Mouse (Mus musculus) adrenal gland, adult 18-20 months (tissue): ENCODE measurements around the gene Fam240b. TPM values are rescaled to one million over a fixed set of nuclear protein-coding genes. Genes with fewer than 3 reads are reported as not detected.
A peak's percentile ranks its signal among the peaks of the same experiment; 100 is the strongest.
"Not testable (repeated sequence)": the region's sequence is repeated elsewhere in the genome, so short reads cannot be mapped to it uniquely, and the experiment has no call there.

Experiments
- DNase-seq, 2 experiments: peaks; one replicate each; pipeline ENCODE4 v3.0.0; 2021 to 2022; ENCODE audit warnings: low spot score in 2 of 2
- long read RNA-seq, 2 experiments: library from polyadenylated mRNA; stranded (forward); transcript quantifications; one replicate each; pipeline ENCODE4 v2.0.0; 2021
- total RNA-seq, 2 experiments: library from RNA; stranded (reverse); gene quantifications; 1 replicate in 1 of 2; 2 replicates in 1 of 2; pipeline ENCODE4 v1.2.3; 2021

Fam240b gene
- total RNA-seq, result not detected
- long read RNA-seq, experiment 1, result 0 reads
- long read RNA-seq, experiment 2, result 0 reads

DNA sequence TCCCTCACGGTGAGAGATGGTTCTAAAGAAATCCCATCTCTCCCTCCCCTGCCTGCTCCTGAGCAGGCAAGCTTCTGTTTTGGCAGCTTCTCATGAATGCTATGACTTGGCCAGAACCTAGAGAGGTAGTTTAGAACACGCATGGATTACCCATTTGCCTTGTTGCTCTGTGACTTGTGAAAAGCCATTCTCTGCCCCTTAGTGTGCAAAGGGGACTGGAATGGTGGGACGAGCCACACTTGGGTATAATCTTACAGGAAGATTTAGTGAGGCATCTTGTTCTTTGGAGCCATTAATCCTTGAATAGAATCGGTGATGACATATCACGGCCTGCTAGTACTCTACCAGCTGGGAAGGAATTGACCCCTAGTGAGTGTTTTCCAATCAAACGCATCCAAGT, at the start of gene Fam240b:
TSS of gene Fam240b (minus strand) at position 101 of the 400 bp plus-strand sequence.
- no peak for DNase-seq

DNA sequence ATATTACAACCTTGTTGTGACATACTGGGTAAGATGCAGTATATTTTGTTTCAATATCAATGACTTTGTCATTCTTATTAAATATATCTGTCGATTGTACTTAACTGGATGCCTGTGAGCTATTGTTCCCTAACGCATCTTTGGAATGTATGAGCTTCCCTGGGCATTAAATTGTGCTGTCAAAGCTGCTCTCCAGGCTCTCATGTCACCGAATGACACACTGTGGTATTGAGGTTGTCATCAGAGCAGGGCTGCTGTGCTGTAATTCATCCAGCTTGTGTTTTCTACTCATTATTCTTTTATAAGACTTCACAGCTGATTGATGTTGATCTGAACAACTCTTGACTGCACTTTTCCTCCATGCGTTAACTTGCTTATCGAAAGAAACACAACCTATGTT, 32.5 kb upstream of the Fam240b start:
- DNase-seq, result no peak

DNA sequence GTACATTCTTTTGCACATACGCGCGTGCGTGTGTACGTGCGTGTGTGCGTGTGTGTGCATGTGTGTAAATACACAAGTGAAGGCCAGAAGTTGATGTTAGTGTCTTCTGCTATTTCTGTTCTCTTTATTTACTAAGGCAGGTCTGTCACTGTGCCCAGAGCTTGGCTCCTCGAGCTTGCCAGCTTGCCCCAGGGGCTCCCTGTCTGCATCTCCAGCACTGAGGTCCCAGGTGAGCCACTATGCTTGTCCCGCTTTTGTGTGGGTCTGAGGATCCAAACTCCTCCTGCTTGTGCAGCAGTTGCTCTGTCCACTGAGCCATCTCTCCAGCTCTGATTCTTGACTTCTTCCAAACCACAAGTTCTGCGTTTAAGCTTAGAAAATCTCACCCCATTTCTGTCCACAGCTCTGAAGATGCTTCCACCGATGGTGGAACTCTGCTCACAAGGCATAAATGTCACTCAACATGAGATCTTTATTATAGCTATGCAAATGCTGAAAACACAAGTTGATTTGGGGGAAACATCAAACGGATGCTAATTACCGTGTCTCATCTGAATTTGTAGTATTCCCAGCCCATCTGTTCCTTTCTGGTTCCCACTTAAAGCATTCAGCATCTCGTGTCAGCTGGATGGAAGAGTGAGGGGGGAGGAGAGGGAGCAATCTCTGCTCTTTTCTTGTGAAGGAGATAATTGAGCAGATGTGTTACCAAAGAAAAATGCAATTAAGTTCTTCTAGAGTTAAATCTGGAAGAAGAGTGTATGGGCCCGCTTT, 29.1 kb upstream of the Fam240b start:
- DNase-seq, result no peak

DNA sequence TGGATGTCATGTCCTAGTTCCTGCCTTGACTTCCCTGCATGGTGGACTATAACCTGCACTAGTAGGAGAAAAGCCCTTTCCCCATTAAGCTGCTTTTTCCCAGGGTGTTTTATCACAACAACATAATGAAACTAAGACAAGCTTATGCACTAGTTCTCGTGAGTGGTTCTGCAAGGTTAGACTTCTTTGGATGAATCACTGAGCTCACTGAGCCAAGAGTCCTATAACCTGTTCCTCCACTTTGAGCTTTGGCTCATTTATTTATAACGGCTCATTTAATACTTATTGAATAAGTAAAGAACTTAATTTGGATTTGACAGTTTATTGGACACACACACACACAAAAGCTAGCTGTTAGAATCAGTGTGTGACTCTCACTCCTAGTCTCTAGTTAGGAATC, 16.7 kb upstream of the Fam240b start:
- no peak for DNase-seq

DNA sequence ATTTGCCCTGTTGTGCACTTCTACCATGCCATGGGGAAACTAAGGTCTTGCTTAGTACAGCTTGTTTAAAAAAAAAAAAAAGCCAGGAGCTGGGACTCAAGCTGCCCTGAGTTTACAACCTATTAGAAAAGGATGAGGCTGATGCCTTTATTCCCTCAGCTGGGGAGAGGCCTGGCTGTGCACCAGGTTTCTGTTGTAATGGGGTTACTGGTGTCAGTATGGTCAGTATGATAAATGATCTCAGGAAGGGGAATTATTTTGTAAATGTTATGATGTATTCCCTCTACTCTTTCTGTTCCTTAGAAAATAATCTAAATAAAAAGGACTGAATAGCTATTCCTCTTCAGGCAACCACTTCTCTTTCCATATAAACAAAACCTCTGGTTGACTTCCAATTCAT, 14.0 kb upstream of the Fam240b start:
- no peak for DNase-seq

DNA sequence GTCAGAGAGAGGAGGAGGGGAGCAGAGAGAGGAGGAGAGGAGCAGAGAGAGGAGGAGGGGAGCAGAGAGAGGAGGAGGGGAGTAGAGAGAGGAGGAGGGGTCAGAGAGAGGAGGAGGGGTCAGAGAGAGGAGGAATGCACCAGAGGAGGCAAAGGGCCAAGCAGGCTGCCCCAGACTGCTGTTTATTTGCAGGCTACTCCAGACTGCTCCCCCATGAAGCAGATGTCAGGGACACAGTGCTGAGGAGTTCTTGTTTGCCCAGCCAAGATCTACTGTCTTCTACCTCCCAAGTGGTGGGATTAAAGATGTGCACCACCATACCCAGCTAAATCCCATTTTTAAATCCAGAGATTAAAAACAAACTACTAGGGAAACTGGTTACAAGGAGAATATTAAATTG, 9.8 kb upstream of the Fam240b start:
- no peak for DNase-seq

DNA sequence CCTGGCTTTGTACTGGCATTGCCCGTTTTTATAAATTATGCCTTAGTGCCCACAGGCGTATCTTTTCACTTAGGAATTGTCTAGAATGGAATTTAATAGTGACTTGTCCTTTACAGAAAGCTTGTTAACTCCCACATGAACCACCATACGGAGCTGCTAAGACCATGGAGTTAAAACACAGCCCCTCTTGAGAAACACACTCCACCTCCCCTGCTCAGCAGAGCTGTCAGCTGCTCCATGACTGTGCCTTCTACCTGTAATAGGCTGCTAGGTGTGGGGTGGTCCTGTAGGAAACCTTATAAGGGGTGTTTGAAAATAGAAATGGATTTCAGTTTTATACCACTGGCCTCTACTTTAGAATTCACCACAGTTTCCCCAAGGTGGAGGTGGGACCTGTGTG, 5.2 kb upstream of the Fam240b start:
- no peak for DNase-seq

DNA sequence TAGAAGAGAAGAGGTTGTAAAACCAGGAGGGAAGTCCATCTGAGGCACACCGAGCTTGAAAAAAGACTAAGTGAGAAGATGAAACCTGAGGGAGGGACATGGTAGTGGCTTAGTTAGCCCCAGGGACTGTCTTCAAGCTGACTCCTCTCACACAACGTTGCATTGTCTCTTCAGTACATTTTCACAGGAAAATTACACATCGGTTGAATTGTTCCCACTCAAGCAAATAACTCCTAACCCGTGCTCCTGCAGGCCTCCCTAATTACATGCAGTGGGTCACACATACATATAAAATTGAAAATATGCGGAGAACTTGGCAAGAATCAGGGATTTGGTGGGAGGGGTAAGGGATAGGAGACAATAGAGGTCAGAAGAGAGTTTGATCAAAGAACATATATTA, 4.0 kb downstream of the Fam240b start:
- DNase-seq, result no peak

DNA sequence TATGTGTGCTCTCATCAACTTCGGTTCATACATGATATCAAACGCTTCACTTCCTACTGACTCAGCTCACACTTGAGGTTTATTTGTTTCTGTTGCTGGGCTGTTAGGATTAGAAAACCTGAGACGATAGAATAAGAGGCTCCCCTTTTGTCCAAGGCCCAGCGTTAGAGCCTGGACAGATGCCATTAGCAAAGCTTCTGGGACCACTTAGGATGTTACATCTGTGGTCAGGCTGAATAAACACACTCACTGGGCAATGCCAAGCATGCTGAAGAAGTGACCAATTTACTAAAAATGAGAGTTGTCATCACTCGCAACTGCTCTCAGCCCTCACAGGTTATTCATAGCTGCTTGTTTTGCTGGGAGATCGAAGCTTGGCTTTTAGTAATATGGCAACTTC, 7.7 kb downstream of the Fam240b start:
- DNase-seq, result no peak

DNA sequence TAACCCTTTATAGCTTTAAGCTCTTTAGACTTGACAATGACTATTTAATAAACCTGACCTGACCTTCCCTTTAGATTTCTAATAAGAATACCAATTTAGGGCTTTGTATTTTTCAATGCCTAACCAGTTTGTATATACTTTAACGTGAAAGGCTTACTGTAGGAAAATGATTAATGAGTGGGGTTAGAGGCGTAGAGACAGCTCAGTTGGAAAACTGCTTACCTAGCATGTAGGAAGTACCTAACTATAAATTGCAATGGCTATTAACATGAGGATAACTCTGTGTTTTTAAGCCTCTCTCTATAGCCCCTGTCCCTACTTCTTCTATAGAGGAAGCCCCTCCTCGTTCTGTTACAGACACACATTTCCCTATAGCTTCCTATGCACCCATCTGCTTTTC, 17.6 kb downstream of the Fam240b start:
- DNase-seq, result no peak

DNA sequence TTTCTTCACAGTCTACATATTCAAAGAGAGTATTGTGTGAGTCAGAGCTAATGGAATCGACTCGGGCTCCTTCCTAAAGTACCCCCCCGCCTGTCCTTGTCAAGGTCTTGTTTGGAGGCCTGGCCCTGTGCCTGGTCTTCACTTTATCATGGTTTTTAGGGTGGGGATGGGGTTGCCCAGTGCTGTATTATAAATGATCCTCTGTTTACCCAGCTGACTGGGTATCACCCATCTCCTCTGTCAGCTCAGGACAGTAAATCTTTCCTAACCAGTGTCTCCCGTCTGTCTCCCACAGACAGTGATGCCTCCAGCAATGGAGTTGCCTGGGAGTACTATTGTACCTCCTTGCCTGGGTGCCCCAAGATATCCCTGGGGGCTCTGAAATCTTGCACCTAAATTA, 19.6 kb downstream of the Fam240b start:
- peak in 1 of 2 experiments; percentile 17 for DNase-seq

DNA sequence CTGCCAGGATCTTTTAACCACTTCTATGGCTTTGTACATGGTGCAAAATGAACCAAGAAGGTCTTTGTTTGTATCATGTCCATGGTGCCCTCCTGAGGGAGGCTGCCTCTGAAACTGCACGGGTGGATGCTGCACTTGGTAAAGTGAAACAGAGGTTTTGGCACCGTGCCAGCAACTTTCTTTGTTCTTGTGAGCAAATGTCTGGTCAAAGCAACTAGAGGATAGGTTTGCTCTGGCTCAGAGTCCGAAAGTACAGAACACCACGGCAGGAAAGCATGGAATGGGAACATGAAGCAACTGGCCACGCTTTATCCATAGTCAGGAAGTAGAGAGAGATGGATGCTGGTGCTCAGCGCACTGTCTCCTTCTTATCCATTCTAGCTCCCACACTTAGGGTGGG, 29.7 kb downstream of the Fam240b start:
- DNase-seq, result no peak

DNA sequence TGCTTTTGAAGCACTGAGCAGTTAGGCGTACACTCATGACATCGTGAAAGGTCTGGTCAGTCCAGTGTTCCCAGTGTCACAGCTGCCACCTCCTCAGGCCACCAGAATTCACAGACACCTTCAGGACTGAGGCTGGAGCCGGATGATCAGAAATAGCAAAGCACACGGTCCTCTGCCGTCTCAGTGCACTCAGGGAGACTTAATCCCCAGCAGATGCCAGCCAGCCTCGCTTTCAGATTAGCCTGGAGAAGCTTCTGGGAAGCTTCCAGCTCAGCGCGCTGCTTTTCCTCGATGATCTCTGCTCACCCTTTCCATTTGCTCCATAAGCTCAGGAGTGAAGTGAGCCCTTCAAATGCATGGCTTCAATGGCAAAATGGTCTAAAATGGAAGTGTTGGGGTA, 32.4 kb downstream of the Fam240b start:
- no peak for DNase-seq

DNA sequence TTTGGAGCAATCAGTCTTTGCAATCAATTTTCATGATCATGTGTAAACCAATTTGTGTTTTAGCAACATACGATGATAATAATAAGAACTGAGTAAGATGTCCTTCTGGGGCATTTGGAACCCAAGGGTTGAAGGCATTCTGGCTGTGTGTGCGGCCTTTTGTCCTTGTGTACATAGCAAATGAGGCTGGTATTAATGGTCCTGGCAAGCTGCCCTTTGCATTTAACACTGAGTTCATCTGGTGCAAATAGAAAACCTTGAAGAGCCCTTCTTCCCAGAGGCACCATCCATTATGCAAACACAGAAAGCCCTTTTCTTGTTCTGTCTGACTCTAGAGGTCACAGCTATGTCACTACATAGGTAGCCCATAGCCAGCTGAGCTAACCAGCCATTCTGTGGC, 35.0 kb downstream of the Fam240b start:
- no peak for DNase-seq

DNA sequence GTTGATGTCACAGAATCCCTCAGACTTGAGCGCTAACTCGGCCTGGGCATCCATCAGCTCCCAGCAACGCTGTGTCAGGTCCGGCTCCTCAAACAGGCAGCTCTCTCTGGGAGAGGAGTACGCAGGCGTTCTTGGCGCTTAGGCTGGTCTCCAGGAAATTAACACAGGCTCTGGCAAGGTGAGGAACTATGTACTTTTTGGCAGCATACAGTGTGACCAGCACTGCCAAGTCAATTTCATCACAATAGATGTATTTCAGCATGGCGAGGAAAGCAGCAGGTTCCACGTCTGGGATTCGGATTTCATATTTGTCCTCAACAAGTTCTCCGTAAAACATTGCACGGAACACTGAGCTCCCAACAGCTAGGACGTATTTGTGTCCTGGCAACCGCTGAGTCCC, 39.4 kb downstream of the Fam240b start:
- DNase-seq, result no peak

DNA sequence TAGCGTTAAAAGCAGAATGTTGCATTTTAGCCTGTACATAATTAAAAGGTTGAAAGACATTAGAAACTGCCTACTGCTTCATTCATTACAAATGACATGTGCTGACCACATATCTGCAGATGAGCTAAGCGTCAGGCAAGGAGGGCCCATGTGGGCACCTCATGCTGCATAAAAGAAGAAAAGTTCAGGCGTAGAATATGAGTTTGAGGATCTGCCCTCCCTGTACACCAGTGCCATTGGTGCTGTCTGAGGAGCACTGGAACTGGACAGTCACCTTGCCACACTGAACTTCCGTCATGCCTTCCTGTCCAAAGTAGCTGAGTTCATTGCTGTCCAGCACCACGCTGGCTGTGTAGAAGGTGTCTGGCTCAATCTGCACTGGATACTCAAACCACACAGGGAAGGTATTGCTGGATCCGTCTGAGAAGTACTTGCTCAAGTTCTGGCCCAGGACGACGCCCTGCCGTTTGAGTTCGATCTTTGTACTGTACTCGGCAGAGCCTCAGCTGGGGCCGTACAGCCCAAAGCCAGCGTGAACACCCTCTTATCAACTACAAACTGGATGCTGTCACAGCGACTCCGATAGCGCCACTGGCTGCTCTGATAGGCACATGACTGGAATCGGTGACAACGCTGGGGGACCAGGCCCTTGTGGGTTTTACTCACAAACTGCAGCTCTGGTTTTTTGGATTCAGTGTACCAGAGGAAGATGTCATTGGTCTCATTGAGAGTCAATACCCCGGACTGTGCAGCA, 40.2 kb downstream of the Fam240b start:
- not testable (repeated sequence) for DNase-seq

DNA sequence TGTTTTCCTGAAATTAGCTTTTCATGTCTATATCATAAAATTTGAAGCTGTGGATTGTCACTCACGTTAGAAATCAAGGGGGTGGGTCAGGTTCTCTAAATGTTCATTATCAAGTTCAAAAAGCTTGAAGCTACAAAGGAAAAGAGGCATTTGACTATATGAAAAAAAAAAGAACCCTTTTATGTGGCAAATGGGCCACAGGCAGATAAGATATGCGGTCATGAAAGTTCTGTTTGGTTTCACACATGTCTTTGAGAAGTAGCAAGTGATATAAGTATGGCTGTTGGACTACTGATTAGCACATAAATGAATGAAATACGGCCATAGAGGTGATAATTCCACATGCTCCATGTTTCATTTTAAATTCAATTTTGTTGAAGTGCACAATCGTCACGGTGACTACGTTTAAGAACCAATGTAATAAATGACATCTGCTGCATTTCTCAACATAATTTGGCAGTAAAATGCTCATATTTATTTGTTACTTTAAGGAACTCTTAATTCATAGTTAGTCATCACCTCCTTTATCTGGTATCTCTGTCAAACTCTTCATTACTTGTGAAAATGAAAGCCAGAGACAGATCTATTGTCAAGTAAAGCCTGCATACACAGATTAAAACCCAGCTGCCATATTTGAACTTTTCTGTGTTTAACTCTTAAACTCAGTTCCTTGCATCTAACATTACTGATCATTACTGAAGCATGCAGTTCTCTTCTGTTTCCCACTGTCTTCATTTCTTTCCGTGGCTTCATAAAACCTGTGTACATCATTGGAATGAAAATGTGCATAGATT, 47.4 kb downstream of the Fam240b start:
- DNase-seq, result no peak

DNA sequence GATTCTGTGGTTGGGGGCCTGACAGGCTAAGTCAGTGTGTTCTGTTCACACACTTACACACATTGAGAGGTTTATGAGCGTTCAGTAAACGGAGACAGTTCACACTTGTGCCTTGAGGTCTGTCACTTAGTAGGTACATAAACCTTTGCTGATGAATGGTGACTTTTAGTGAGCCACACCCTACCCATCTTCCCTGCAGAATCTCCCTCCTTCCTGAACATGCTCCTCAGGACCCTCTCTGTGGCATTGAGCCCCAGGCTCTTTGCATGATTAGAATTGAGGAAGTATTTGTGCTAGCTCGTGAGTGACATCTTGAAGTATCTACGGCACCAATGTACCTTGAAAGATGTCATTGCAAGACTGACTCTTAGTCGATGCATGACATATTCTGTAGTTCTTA, 48.9 kb downstream of the Fam240b start:
- no peak for DNase-seq

DNA sequence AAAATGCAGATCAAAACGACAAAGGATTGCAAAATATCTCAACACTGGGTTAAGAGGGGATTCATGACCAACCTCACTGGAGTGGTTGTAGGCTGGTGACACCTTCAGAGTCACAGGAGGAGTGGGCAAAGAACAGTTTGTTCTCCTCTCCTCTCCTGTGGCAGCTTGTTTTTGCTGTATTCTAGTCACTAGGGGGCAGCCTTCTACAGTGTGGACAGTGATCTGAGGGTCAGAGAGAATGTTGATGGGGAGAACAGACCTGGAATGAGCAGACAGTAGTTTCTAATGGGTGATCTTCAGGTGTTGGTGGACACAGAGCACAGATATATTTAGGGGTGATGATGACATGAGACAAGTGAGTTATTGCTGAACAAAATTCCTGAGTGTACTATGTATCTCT, 49.6 kb downstream of the Fam240b start:
- DNase-seq, result no peak

DNA sequence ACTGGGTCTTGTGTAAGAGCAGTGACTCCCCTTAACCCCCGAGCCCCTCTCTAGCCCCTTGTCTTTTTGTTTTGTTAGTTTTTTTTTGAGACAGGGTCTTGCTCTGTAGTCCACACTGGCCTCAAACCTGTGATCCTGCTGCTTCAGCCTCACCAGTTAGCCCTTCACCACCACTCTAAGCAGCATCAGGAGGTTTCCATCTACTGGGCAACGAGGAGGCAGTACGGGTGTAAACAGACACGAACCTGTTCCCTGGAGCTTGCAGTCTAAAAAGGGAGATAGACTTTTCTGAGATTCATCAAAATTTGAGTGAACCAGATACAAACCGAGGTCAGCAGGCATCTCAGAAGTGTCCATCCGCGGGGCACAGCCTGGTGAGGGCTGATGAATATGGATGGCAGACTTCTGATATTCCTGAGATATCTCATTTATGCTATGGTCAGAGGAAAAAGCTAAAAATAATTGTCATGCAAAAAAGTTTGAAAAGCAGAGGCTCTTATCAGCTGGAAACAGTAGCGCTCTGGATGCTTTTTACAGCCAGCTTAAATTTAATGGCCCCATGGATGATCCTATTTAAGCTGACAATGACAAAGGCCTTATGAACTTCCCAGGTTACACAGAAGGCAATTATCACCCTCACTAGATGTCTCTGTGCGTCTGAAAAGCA, 52.2 kb downstream of the Fam240b start:
- no peak for DNase-seq

DNA sequence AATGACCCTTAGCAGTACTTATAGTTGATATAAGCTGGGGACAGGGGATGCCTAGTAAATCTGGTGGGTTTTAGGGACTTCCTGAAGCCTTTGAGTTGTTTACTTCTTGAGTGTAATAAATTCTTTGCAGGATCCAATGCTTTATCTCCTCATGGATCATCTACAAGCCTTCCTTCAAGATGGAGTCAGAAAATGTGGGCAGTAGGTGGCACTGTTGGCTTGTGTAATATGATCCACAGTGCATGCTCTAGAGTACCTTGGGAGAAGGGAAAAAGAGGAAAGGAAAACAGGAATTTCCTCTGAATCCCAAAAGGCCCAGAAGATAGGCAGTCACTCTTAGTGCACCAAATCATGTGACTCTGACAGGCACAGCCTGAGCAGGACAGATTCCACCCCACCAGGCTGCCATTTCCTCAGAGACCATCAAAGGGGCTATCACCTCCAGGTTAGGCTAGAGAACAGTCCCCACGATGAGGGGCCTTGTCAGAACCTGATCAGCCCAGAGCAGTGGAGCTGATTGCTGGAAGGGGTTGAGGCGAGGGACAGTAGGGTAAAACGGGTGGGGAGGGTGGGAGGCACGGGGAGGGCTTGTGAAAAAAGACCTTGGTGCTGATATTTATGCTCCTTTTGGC, 54.2 kb downstream of the Fam240b start:
- DNase-seq, result peak; percentile 41 to 44
